Mouse (Mus musculus): ENCODE results near the gene Spats2l. TPM values are rescaled to one million over a fixed set of nuclear protein-coding genes. Genes with fewer than 3 reads are reported as not detected.

Gene Spats2l
- 67.7 and 77.3 TPM in 2 replicates for polyA plus RNA-seq (2015; fragmentation: Nextera tagmentation; extraction: Ambion mirVana)

- peak within 1 kb of the TSS; percentile 74 for H3K4me2 ChIP-seq
- WGBS: under 1% methylated on average over 22 of the region's 22 CpGs
- ATAC-seq (ENCODE audit: low FRiP score): peak; percentile 82
These were observed at the start of gene Spats2l for GRCm38 (mm10) chr1:57774001-57774667. Gene Spats2l (plus strand): TSS chr1:57774162.

GRCm38 (mm10) chr1:57725268-57725667 lies 48.7 kb upstream of the Spats2l start:
- Histone ChIP-seq H3K27ac (no peak overlapping the region), H3K9ac (no peak overlapping the region), H3K4me3 (no peak overlapping the region), H3K9me3 (no peaks in the 10 kb centered on the region), H3K4me1 (replicated peaks) (no peaks in the 10 kb centered on the region), H3K27me3 (no peaks in the 10 kb centered on the region), H3K36me3 (no peaks in the 10 kb centered on the region), H3K4me2 (no peak overlapping the region)
- ATAC-seq (ENCODE audit: low FRiP score): no peak
- 91% methylated on average over 5 of the region's 5 CpGs for WGBS

More at GRCm38 (mm10) chr1:57774001-57774667, at the start of gene Spats2l:
- no peaks in the 10 kb centered on the region for H3K36me3 ChIP-seq
- H3K4me1 ChIP-seq (replicated peaks): peaks cover 25% of the 10 kb centered on the region; the same call in 1 of the 2 replicates
- H3K9me3 ChIP-seq: no peaks in the 10 kb centered on the region
- peak within 1 kb of the TSS; percentile 96 for H3K27ac ChIP-seq
- H3K27me3 ChIP-seq: 0 out of 2 replicates have a peak, but pooled peaks cover 4% of the 10 kb centered on the region
- peak within 1 kb of the TSS; percentile 95 for H3K9ac ChIP-seq
- H3K4me3 ChIP-seq: peak within 1 kb of the TSS; percentile 86

GRCm38 (mm10) chr1:57735877-57736276 lies 38.1 kb upstream of the Spats2l start:
- H3K27ac ChIP-seq: no peak overlapping the region
- H3K4me3 ChIP-seq: no peak overlapping the region
- no peak for ATAC-seq (ENCODE audit: low FRiP score)
- no peaks in the 10 kb centered on the region for H3K27me3 ChIP-seq
- H3K36me3 ChIP-seq: no peaks in the 10 kb centered on the region
- WGBS: 74% methylated on average over 4 of the region's 4 CpGs
- H3K9ac ChIP-seq: no peak overlapping the region
- no peaks in the 10 kb centered on the region for H3K4me1 ChIP-seq (replicated peaks)
- H3K4me2 ChIP-seq: no peak overlapping the region
- no peaks in the 10 kb centered on the region for H3K9me3 ChIP-seq

GRCm38 (mm10) chr1:57741740-57742139 lies 32.2 kb upstream of the Spats2l start:
- Histone ChIP-seq H3K4me2 (no peak overlapping the region), H3K4me3 (no peak overlapping the region), H3K9ac (no peak overlapping the region), H3K27ac (no peak overlapping the region), H3K27me3 (no peaks in the 10 kb centered on the region), H3K36me3 (no peaks in the 10 kb centered on the region), H3K4me1 (replicated peaks) (no peaks in the 10 kb centered on the region), H3K9me3 (no peaks in the 10 kb centered on the region)
- 88% methylated on average over 8 of the region's 8 CpGs for WGBS
- ATAC-seq (ENCODE audit: low FRiP score): no peak

GRCm38 (mm10) chr1:57742266-57742665 lies 31.7 kb upstream of the Spats2l start:
- Histone ChIP-seq H3K9me3 (no peaks in the 10 kb centered on the region), H3K27me3 (no peaks in the 10 kb centered on the region), H3K4me3 (no peak overlapping the region), H3K4me2 (no peak overlapping the region), H3K4me1 (replicated peaks) (no peaks in the 10 kb centered on the region), H3K9ac (no peak overlapping the region), H3K36me3 (no peaks in the 10 kb centered on the region), H3K27ac (no peak overlapping the region)
- no peak for ATAC-seq (ENCODE audit: low FRiP score)
- 71% methylated on average over 2 of the region's 2 CpGs for WGBS

GRCm38 (mm10) chr1:57751781-57752180 lies 22.2 kb upstream of the Spats2l start:
- Histone ChIP-seq H3K27ac (no peak overlapping the region), H3K4me2 (no peak overlapping the region), H3K36me3 (no peaks in the 10 kb centered on the region), H3K27me3 (no peaks in the 10 kb centered on the region), H3K9ac (no peak overlapping the region), H3K4me3 (no peak overlapping the region), H3K4me1 (replicated peaks) (0 out of 2 replicates have a peak, but pooled peaks cover 6% of the 10 kb centered on the region), H3K9me3 (no peaks in the 10 kb centered on the region)
- WGBS: 50% methylated on average over 3 of the region's 3 CpGs
- no peak for ATAC-seq (ENCODE audit: low FRiP score)

- WGBS: 87% methylated on average over 7 of the region's 7 CpGs
- H3K9me3 ChIP-seq: no peaks in the 10 kb centered on the region
- no peak overlapping the region for H3K27ac ChIP-seq
- no peak for ATAC-seq (ENCODE audit: low FRiP score)
- no peaks in the 10 kb centered on the region for H3K27me3 ChIP-seq
- no peak overlapping the region for H3K4me3 ChIP-seq
- no peaks in the 10 kb centered on the region for H3K4me1 ChIP-seq (replicated peaks)
- no peak overlapping the region for H3K4me2 ChIP-seq
- no peaks in the 10 kb centered on the region for H3K36me3 ChIP-seq
- no peak overlapping the region for H3K9ac ChIP-seq
These were observed 7.6 kb upstream of the Spats2l start for GRCm38 (mm10) chr1:57766396-57766795.

- Histone ChIP-seq H3K27ac (no peak overlapping the region), H3K4me2 (peak overlapping the region; percentile 74), H3K4me3 (no peak overlapping the region), H3K9me3 (no peaks in the 10 kb centered on the region), H3K27me3 (0 out of 2 replicates have a peak, but pooled peaks cover 4% of the 10 kb centered on the region), H3K4me1 (replicated peaks) (peaks cover 21% of the 10 kb centered on the region; the same call in 1 of the 2 replicates), H3K36me3 (no peaks in the 10 kb centered on the region), H3K9ac (no peak overlapping the region)
- 88% methylated on average over 5 of the region's 5 CpGs for WGBS
- no peak for ATAC-seq (ENCODE audit: low FRiP score)
These were observed 636 bp upstream of the Spats2l start for GRCm38 (mm10) chr1:57773326-57773725.

GRCm38 (mm10) chr1:57774668-57775495 lies 920 bp downstream of the Spats2l start:
- under 1% methylated on average over 77 of the region's 113 CpGs for WGBS

GRCm38 (mm10) chr1:57775496-57775790 lies 1.5 kb downstream of the Spats2l start:
- peak; percentile 24 for ATAC-seq (ENCODE audit: low FRiP score)
- Histone ChIP-seq H3K36me3 (no peaks in the 10 kb centered on the region), H3K4me2 (peak overlapping the region; percentile 74), H3K9me3 (no peaks in the 10 kb centered on the region), H3K4me1 (replicated peaks) (peaks cover 27% of the 10 kb centered on the region; the same call in 1 of the 2 replicates), H3K9ac (peak overlapping the region; percentile 95), H3K27ac (peak overlapping the region; percentile 96), H3K27me3 (0 out of 2 replicates have a peak, but pooled peaks cover 4% of the 10 kb centered on the region), H3K4me3 (peak overlapping the region; percentile 86)
- 0% methylated on average over 14 of the region's 14 CpGs for WGBS

More at GRCm38 (mm10) chr1:57774668-57775495, 920 bp downstream of the Spats2l start:
- Histone ChIP-seq H3K4me1 (replicated peaks) (peaks cover 27% of the 10 kb centered on the region; the same call in 1 of the 2 replicates), H3K4me3 (peak overlapping the region; percentile 86), H3K9me3 (no peaks in the 10 kb centered on the region), H3K27me3 (0 out of 2 replicates have a peak, but pooled peaks cover 4% of the 10 kb centered on the region), H3K4me2 (peak overlapping the region; percentile 74), H3K9ac (peak overlapping the region; percentile 95), H3K27ac (peak overlapping the region; percentile 96), H3K36me3 (no peaks in the 10 kb centered on the region)
- ATAC-seq (ENCODE audit: low FRiP score): peak; percentile 89

GRCm38 (mm10) chr1:57776671-57777281 lies 2.8 kb downstream of the Spats2l start:
- 29% methylated on average over 5 of the region's 5 CpGs for WGBS
- H3K9ac ChIP-seq: no peak overlapping the region
- peaks cover 29% of the 10 kb centered on the region for H3K4me1 ChIP-seq (replicated peaks)
- 0 out of 2 replicates have a peak, but pooled peaks cover 3% of the 10 kb centered on the region for H3K27me3 ChIP-seq
- peak overlapping the region; percentile 24; the same call in 1 of the 2 replicates for H3K27ac ChIP-seq
- peak overlapping the region; percentile 74 for H3K4me2 ChIP-seq
- H3K4me3 ChIP-seq: peak overlapping the region; percentile 23
- no peaks in the 10 kb centered on the region for H3K9me3 ChIP-seq
- no peak for ATAC-seq (ENCODE audit: low FRiP score)
- H3K36me3 ChIP-seq: no peaks in the 10 kb centered on the region

GRCm38 (mm10) chr1:57784300-57784699 lies 10.3 kb downstream of the Spats2l start:
- Histone ChIP-seq H3K4me3 (no peak overlapping the region), H3K4me2 (no peak overlapping the region)
- no peak for ATAC-seq (ENCODE audit: low FRiP score)

More at GRCm38 (mm10) chr1:57784300-57784699, 10.3 kb downstream of the Spats2l start:
- Histone ChIP-seq H3K9me3 (no peaks in the 10 kb centered on the region), H3K27me3 (no peaks in the 10 kb centered on the region), H3K27ac (no peak overlapping the region), H3K36me3 (no peaks in the 10 kb centered on the region), H3K4me1 (replicated peaks) (peaks cover 16% of the 10 kb centered on the region), H3K9ac (no peak overlapping the region)
- 87% methylated on average over 4 of the region's 4 CpGs for WGBS
